Mouse (Mus musculus) heart, embryonic 16.5 days (tissue): Measurements from ENCODE around the gene Olfr12. TPM values are rescaled to one million over a fixed set of nuclear protein-coding genes. Genes with fewer than 3 reads are reported as not detected.

Source experiments
- ATAC-seq: fragments of 200-750 bp; cut with Nextera tagmentation; replicated peaks from 2 replicates; pipeline ENCODE4 v1.8.0; 2017; ENCODE audit warnings: moderate number of reproducible peaks; ENCODE audit not compliant: insufficient read depth, low FRiP score; ENCODE audit errors: extremely low read depth
- H3K27ac ChIP-seq: fragments of 300-500 bp; sonication (generic); 2 replicates; pipeline ENCODE4 v1.5.1; 2014; ENCODE audit warnings: mild to moderate bottlenecking, low read length, control low read depth, moderate library complexity
- H3K27me3 ChIP-seq: fragments of 300-500 bp; sonication (generic); 2 replicates; pipeline ENCODE4 v1.6.1; 2014; ENCODE audit warnings: low read length, mixed read lengths; ENCODE audit not compliant: control insufficient read depth, insufficient read depth
- H3K36me3 ChIP-seq: fragments of 300-500 bp; sonication (generic); 2 replicates; pipeline ENCODE4 v1.6.1; 2014; ENCODE audit not compliant: control insufficient read depth, insufficient read depth
- H3K4me1 ChIP-seq: fragments of 300-500 bp; sonication (generic); 2 replicates; pipeline ENCODE4 v1.6.1; 2014; ENCODE audit warnings: low read length, mixed read lengths; ENCODE audit not compliant: control insufficient read depth, insufficient read depth
- H3K4me2 ChIP-seq: fragments of 300-500 bp; sonication (generic); 2 replicates; pipeline ENCODE4 v1.6.1; 2014; ENCODE audit warnings: low read depth, mild to moderate bottlenecking, control low read depth, low read length
- H3K4me3 ChIP-seq: fragments of 300-500 bp; sonication (generic); 2 replicates; pipeline ENCODE4 v1.5.1; 2014; ENCODE audit warnings: mild to moderate bottlenecking, control low read depth, low read length
- H3K9ac ChIP-seq: fragments of 300-500 bp; sonication (generic); 2 replicates; pipeline ENCODE4 v1.6.1; 2014; ENCODE audit warnings: low read length, control low read depth
- H3K9me3 ChIP-seq: fragments of 300-500 bp; sonication (generic); replicated peaks from 2 replicates; pipeline ENCODE4 v1.6.1; 2016; ENCODE audit warnings: low read length; ENCODE audit not compliant: control insufficient read depth
- WGBS: fragments of 180-500 bp; shearing (Covaris S2); extraction: QIAGEN DNeasy Blood & Tissue Kit; methylation state at CpG from one replicate; pipeline ENCODE4 v1.1.7; 2014; 5-methylcytosine and 5-hydroxymethylcytosine counted together
- polyA plus RNA-seq: library from polyadenylated mRNA; unstranded; fragments of >200 nt; fragmentation: Nextera tagmentation; extraction: Ambion mirVana; gene quantifications from 2 replicates; pipeline ENCODE4 v1.2.1, GENCODE M21; 2015

Olfr12 gene
- polyA plus RNA-seq, 1 experiment from 2014 or later = not detected

DNA sequence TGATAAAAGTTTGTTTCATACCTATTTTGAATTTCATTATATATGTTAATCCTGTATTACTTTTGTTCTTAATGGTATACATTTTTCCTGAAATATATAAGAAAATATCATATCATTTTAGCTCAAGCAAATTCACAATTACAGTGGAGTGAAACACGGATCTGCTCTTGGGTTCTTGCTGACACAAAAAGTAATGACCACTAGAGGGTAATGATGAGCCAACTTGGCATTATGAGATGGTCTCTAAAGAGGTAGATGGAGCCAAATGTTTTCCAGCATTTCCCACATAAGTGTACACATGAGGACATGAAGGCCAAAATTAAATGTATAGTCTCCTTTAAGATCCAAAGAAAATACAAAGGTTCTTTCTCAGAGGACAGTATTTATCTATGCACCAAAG lies 3.1 kb upstream of the Olfr12 start:
- WGBS = 9% methylated on average over 1 of the region's 1 CpGs
- H3K4me2 ChIP-seq = no peak overlapping the region
- H3K4me1 ChIP-seq = no peaks in the 10 kb centered on the region
- H3K36me3 ChIP-seq = no peaks in the 10 kb centered on the region
- H3K9me3 ChIP-seq = no peaks in the 10 kb centered on the region
- no peak overlapping the region for H3K27ac ChIP-seq
- H3K27me3 ChIP-seq = peaks cover 5% of the 10 kb centered on the region; the same call in 1 of the 2 replicates
- no peak overlapping the region for H3K9ac ChIP-seq
- ATAC-seq = no peak
- H3K4me3 ChIP-seq = no peak overlapping the region

DNA sequence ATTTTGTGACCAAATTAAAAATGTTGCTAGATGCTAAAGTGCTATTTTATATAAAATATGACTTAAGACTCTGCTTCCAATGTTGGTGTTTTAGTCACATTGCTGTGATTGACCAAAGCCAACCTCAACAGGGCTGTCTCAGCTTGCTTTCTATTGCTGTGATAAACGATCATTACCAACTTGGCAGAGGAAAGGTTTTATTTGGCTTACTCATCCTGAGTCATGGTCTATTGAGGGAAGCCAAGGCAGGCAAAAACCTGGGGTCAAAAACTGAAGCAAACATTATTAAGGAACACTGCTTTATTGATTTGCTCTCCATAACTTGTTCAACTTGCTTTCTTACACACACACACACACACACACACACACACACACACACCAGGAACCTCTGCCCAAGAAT lies 1.5 kb upstream of the Olfr12 start:
- no peak overlapping the region for H3K4me3 ChIP-seq
- 56% methylated on average over 1 of the region's 1 CpGs for WGBS
- no peak for ATAC-seq
- no peaks in the 10 kb centered on the region for H3K4me1 ChIP-seq
- H3K27me3 ChIP-seq = peaks cover 5% of the 10 kb centered on the region; the same call in 1 of the 2 replicates
- H3K9me3 ChIP-seq = no peaks in the 10 kb centered on the region
- H3K4me2 ChIP-seq = no peak overlapping the region
- H3K36me3 ChIP-seq = no peaks in the 10 kb centered on the region
- no peak overlapping the region for H3K9ac ChIP-seq
- no peak overlapping the region for H3K27ac ChIP-seq

DNA sequence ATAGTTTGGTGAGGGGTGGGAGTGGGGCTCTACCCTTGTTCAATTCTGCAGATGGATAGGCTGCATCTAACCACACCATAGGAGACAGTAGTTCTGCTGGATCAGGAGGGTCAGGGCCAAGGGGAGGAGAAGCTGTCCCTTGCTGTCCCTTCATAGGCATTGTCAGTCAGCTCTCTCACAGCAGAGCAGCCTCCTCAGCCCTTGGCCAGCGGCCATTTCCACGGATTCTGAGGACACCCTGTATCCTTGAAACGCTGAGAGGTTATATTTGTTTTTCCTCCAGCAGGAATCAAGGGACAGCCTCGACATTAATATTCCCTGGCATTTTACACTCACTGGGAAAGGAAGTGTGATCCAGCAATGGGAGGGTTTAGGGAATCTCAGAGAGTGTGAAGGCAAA lies 772 bp downstream of the Olfr12 start:
- Histone ChIP-seq H3K4me2 (no peak overlapping the region), H3K27ac (no peak overlapping the region), H3K36me3 (no peaks in the 10 kb centered on the region), H3K9me3 (no peaks in the 10 kb centered on the region), H3K9ac (no peak overlapping the region), H3K27me3 (0 out of 2 replicates have a peak, but pooled peaks cover 3% of the 10 kb centered on the region), H3K4me3 (no peak overlapping the region), H3K4me1 (no peaks in the 10 kb centered on the region)
- ATAC-seq = no peak
- WGBS = 40% methylated on average over 4 of the region's 4 CpGs

DNA sequence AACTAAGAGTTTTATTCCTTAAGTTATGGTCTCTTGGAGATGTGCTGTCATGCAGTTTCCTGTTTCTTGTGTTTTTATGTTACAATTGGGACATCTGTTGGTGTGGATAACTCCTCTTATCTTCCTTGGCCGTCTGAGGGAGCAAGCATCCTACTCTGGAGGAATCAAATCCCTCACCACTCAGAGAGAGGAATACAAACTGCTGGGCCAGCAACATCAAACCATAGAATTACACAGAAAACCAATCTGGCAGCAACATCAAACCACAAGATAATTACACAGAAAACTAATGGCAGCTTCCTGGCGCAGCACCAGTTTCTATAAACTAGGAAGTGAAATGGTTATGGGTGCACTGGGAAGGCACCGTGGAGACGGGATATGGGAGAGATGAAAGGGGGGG lies 10.6 kb downstream of the Olfr12 start:
- no peak for ATAC-seq
- H3K9ac ChIP-seq = no peak overlapping the region
- no peak overlapping the region for H3K4me2 ChIP-seq
- no peaks in the 10 kb centered on the region for H3K9me3 ChIP-seq
- no peak overlapping the region for H3K4me3 ChIP-seq
- no peak overlapping the region for H3K27ac ChIP-seq
- H3K36me3 ChIP-seq = no peaks in the 10 kb centered on the region
- 37% methylated on average over 4 of the region's 4 CpGs for WGBS
- no peaks in the 10 kb centered on the region for H3K4me1 ChIP-seq
- H3K27me3 ChIP-seq = no peaks in the 10 kb centered on the region

DNA sequence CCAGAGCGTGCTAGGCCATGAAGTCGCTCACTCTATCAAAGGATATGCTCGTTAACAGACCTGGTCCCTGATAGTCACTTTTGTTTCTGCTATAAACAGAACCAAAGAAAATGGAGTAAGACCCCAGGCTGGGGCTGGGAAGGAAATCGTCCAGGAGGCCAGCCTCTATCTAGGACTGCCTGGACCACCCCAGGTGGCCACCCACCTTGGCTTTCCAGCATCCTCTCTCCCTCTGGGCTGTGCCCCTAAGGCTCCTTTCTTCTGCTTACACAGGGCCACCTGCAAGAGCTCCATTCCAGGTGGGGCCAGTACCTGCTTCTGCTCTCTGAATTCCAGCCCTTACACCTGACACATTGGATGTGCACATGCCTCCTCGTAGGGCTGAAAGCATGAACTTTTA lies 14.6 kb downstream of the Olfr12 start:
- no peak overlapping the region for H3K4me3 ChIP-seq
- ATAC-seq = no peak
- no peaks in the 10 kb centered on the region for H3K4me1 ChIP-seq
- H3K27me3 ChIP-seq = no peaks in the 10 kb centered on the region
- whole genome bisulfite sequencing = 69% methylated on average over 5 of the region's 5 CpGs
- no peak overlapping the region for H3K4me2 ChIP-seq
- no peak overlapping the region for H3K27ac ChIP-seq
- H3K9me3 ChIP-seq = no peaks in the 10 kb centered on the region
- H3K36me3 ChIP-seq = peaks cover 8% of the 10 kb centered on the region
- no peak overlapping the region for H3K9ac ChIP-seq

DNA sequence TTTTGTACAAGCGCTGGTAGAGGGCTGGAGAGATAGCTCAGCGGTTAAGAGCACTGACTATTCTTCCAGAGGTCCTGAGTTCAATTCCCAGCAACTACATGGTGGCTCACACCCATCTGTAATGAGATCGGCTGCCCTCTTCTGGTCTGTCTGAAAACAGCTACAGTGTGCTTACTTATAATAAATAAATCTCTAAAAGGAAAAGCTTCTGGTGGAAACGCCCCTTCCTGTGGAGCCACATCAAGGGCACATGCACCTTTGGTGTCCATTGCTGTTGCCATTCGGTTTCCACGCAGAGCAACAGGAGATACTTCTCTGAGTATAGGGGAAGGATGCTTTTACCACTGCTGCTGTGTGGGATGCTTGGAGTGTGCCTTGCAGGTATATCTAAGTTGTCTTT lies 15.4 kb downstream of the Olfr12 start:
- 62% methylated on average over 6 of the region's 6 CpGs for WGBS
- Histone ChIP-seq H3K4me1 (no peaks in the 10 kb centered on the region), H3K27ac (no peak overlapping the region)

DNA sequence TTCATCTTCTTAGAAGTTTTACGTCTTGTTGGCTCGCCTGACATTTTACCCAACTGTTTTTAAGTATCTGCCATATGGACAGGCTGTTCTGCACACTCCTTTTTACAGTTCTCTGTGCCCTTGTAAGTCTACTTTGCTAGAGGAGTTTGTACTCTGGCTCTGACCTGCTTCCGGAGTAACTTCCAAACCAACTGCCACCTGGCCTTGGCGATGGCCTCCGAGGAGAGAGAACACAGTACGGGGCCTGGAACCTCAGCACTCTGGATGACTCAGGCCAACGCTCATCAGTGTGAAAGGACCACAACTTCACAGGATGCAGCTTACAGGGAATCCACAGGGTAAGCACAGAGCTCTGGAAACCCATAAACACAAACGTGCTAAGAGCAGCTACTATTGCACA lies 16.1 kb downstream of the Olfr12 start:
- Histone ChIP-seq H3K36me3 (peaks cover 11% of the 10 kb centered on the region), H3K4me2 (no peak overlapping the region), H3K4me1 (no peaks in the 10 kb centered on the region), H3K9ac (no peak overlapping the region), H3K4me3 (no peak overlapping the region), H3K27me3 (no peaks in the 10 kb centered on the region), H3K9me3 (no peaks in the 10 kb centered on the region), H3K27ac (no peak overlapping the region)
- WGBS = 82% methylated on average over 8 of the region's 8 CpGs
- ATAC-seq = no peak

More for the DNA sequence above, 15.4 kb downstream of the Olfr12 start:
- no peak overlapping the region for H3K9ac ChIP-seq
- no peak overlapping the region for H3K4me2 ChIP-seq
- no peak for ATAC-seq
- no peak overlapping the region for H3K4me3 ChIP-seq
- H3K36me3 ChIP-seq = peaks cover 11% of the 10 kb centered on the region
- H3K9me3 ChIP-seq = no peaks in the 10 kb centered on the region
- no peaks in the 10 kb centered on the region for H3K27me3 ChIP-seq

DNA sequence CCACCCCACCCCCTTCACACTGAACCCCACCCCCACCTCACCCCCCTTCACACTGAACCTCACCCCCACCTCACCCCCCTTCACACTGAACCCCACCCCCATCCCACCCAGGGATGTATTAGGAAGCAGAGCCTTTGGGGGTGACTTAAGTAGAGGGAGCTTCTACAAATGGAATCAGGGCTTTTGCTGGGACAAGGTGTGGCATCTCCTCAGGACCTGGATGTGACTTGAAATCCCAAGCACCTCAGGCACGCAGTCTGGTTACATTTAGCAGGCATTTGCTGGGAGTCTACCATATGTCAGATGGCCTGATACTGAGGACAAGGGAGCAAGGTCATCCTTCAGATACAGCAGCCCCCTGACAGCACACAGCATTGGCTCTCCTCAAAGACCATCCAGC lies 17.0 kb downstream of the Olfr12 start:
- Histone ChIP-seq H3K36me3 (peaks cover 11% of the 10 kb centered on the region), H3K9me3 (no peaks in the 10 kb centered on the region), H3K4me2 (no peak overlapping the region), H3K4me3 (no peak overlapping the region), H3K27ac (no peak overlapping the region), H3K4me1 (no peaks in the 10 kb centered on the region), H3K27me3 (no peaks in the 10 kb centered on the region), H3K9ac (no peak overlapping the region)
- ATAC-seq = no peak
- 52% methylated on average over 1 of the region's 1 CpGs for WGBS

DNA sequence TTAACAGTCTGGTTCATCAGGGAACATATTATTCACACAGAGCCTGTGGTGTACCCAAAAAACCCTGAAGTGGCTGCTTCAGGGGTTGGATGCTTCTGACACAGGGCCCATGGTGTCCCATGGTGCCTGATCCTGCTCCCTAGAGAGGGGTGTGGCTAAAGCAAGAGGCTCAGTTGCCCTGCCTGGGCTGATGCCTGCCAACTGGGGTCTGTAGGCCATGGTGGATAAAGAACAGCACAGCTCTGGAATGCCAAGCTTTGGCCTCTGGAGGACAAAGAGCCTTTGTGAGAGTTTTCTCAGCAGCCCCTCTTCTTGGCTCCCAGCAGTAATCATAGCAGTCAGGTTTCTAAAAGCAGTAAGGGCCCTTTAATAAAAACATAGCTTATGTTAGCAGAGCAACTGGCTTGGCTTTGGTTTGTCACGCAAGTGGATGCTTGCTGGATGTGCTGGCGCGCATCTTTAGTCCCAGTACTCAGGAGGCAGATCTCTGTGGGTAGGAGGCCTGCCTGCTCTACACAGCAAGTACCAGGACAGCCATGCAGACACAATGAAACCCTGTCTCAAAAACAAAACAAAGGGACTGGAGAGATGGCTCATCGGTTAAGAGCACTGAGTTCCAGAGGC lies 17.5 kb downstream of the Olfr12 start:
- 76% methylated on average over 4 of the region's 4 CpGs for WGBS
- Histone ChIP-seq H3K9me3 (no peaks in the 10 kb centered on the region), H3K4me3 (no peak overlapping the region), H3K4me1 (peaks cover 2% of the 10 kb centered on the region; the same call in 1 of the 2 replicates), H3K36me3 (peaks cover 11% of the 10 kb centered on the region), H3K27me3 (no peaks in the 10 kb centered on the region), H3K9ac (no peak overlapping the region), H3K27ac (no peak overlapping the region), H3K4me2 (no peak overlapping the region)
- no peak for ATAC-seq
